Mouse (Mus musculus) gastrocnemius, postnatal 36 days (tissue): Measurements from ENCODE around the gene Rpf2. TPM values are rescaled to one million over a fixed set of nuclear protein-coding genes. Genes with fewer than 3 reads are reported as not detected.

Experiments
- DNase-seq, 2 experiments: peaks; one replicate each; pipeline ENCODE4 v3.0.0; 2022
- intact Hi-C: fragments of 180-260 bp; cut with DNase I; formaldehyde crosslinking; loops from one replicate; pipeline ENCODE4 v1.15.1; 2025
- total RNA-seq, 2 experiments: library from RNA; stranded (reverse); gene quantifications; 2 replicates each; pipeline ENCODE4 v1.2.3; 2021

Gene Rpf2
- total RNA-seq, 2 experiments from 2014 or later = 14.1 to 16.4 TPM

GRCm38 (mm10) chr10:40256716-40257115 lies 9.9 kb upstream of the Rpf2 start:
- no peak for DNase-seq
- intact Hi-C loops = no loop called here

- no peak for DNase-seq
- intact Hi-C loops = no loop called here
Observed at GRCm38 (mm10) chr10:40250969-40251368, 4.1 kb upstream of the Rpf2 start.

- intact Hi-C loops = no loop called here
- DNase-seq = no peak
Observed at GRCm38 (mm10) chr10:40249625-40250024, 2.8 kb upstream of the Rpf2 start.

GRCm38 (mm10) chr10:40247166-40247716 lies 405 bp upstream of the Rpf2 start:
- no peak for DNase-seq
- intact Hi-C loops = no loop called here

GRCm38 (mm10) chr10:40237826-40238225 lies 9.0 kb downstream of the Rpf2 start:
- DNase-seq = no peak
- intact Hi-C loops = no loop called here

GRCm38 (mm10) chr10:40233241-40233640 lies 13.6 kb downstream of the Rpf2 start:
- DNase-seq = no peak

GRCm38 (mm10) chr10:40232442-40232841 lies 14.4 kb downstream of the Rpf2 start:
- no peak for DNase-seq
- intact Hi-C loops = no loop called here

More at GRCm38 (mm10) chr10:40233241-40233640, 13.6 kb downstream of the Rpf2 start:
- intact Hi-C loops = no loop called here

GRCm38 (mm10) chr10:40229725-40230124 lies 17.1 kb downstream of the Rpf2 start:
- intact Hi-C loops = no loop called here
- no peak for DNase-seq

- intact Hi-C loops = no loop called here
- DNase-seq = no peak
Observed at GRCm38 (mm10) chr10:40227660-40228303, 19.1 kb downstream of the Rpf2 start.

- intact Hi-C loops = no loop called here
- DNase-seq = no peak
Observed at GRCm38 (mm10) chr10:40218874-40219273, 28.0 kb downstream of the Rpf2 start.

GRCm38 (mm10) chr10:40212443-40213169 lies 34.2 kb downstream of the Rpf2 start:
- DNase-seq = peak; percentile 75 to 86
- intact Hi-C loops = loop anchor here (1.0 to 5.0 kb wide), 3 partner anchors 75 to 250 kb away; partner anchors contain the start of gene Mfsd4b3

- no peak for DNase-seq
- intact Hi-C loops = no loop called here
Observed at GRCm38 (mm10) chr10:40195001-40195400, 51.8 kb downstream of the Rpf2 start.

- DNase-seq = no peak
- intact Hi-C loops = loop anchor here (5.0 kb wide), 1 partner anchor 135 kb away; no protein-coding TSS in a partner anchor
Observed at GRCm38 (mm10) chr10:40192010-40192935, 54.6 kb downstream of the Rpf2 start.

- no peak for DNase-seq
- intact Hi-C loops = loop anchor here (5.0 kb wide), 1 partner anchor 134 kb away; no protein-coding TSS in a partner anchor
Observed at GRCm38 (mm10) chr10:40191338-40191979, 55.4 kb downstream of the Rpf2 start.

- no peak for DNase-seq
- intact Hi-C loops = loop anchor here (5.0 kb wide), 1 partner anchor 134 kb away; no protein-coding TSS in a partner anchor
Observed at GRCm38 (mm10) chr10:40190871-40191270, 56.0 kb downstream of the Rpf2 start.

- DNase-seq = no peak
- intact Hi-C loops = loop anchor here (5.0 kb wide), 1 partner anchor 132 kb away; no protein-coding TSS in a partner anchor
Observed at GRCm38 (mm10) chr10:40189689-40190088, 57.1 kb downstream of the Rpf2 start.

GRCm38 (mm10) chr10:40188831-40189230 lies 58.0 kb downstream of the Rpf2 start:
- DNase-seq = peak; percentile 39 to 57
- intact Hi-C loops = no loop called here

GRCm38 (mm10) chr10:40185956-40186355 lies 60.9 kb downstream of the Rpf2 start:
- intact Hi-C loops = no loop called here
- no peak for DNase-seq

- no peak for DNase-seq
- intact Hi-C loops = loop anchor here (5.0 kb wide), 1 partner anchor 38 kb away; the partner anchor contains the start of gene Slc16a10
Observed at GRCm38 (mm10) chr10:40180011-40180410, 66.8 kb downstream of the Rpf2 start.

- no peak for DNase-seq
- intact Hi-C loops = no loop called here
Observed at GRCm38 (mm10) chr10:40179142-40179541, 67.7 kb downstream of the Rpf2 start.
